Mouse (Mus musculus) intestine, embryonic 16.5 days (tissue): ENCODE measurements around the gene Mkks. TPM values are rescaled to one million over a fixed set of nuclear protein-coding genes. Genes with fewer than 3 reads are reported as not detected.

Experiments
- polyA plus RNA-seq: library from polyadenylated mRNA; unstranded; fragments of >200 nt; fragmentation: Nextera tagmentation; extraction: Ambion mirVana; gene quantifications from 2 replicates; pipeline ENCODE4 v1.2.1, GENCODE M21; 2015

Gene Mkks
- polyA plus RNA-seq, 1 experiment from 2014 or later, result 18.9 TPM

Other genes starting within 250 kb of the Mkks start
- 8.0 and 9.2 TPM in 2 replicates for gene Snap25, start 177.9 kb downstream of the Mkks start, polyA plus RNA-seq
- 50.8 and 55.8 TPM in 2 replicates for gene AL731706.2, start 5.7 kb downstream of the Mkks start, polyA plus RNA-seq
- 4.4 and 5.1 TPM in 2 replicates for gene Slx4ip, start 171 bp downstream of the Mkks start, polyA plus RNA-seq
- 45.5 and 45.6 TPM in 2 replicates for gene AL731706.1, start within 50 bp of the Mkks start, polyA plus RNA-seq
- 5.1 and 8.9 TPM in 2 replicates for gene Jag1, start 225.3 kb upstream of the Mkks start, polyA plus RNA-seq